Mouse (Mus musculus): ENCODE data around the gene Ankrd1.

The Ankrd1 gene

GRCm38 (mm10) chr19:36110465-36110864 is 9.4 kb downstream of the Ankrd1 start:
- in situ Hi-C loops (cut with MboI): no loop called here

GRCm38 (mm10) chr19:36109318-36109944 is 10.5 kb downstream of the Ankrd1 start:
- in situ Hi-C loops (cut with MboI): no loop called here

- in situ Hi-C loops (cut with MboI): no loop called here
These were observed 16.0 kb downstream of the Ankrd1 start for GRCm38 (mm10) chr19:36103909-36104308.

- in situ Hi-C loops (cut with MboI): no loop called here
These were observed 21.0 kb downstream of the Ankrd1 start for GRCm38 (mm10) chr19:36098916-36099315.

GRCm38 (mm10) chr19:36098265-36098664 is 21.6 kb downstream of the Ankrd1 start:
- in situ Hi-C loops (cut with MboI): no loop called here

- in situ Hi-C loops (cut with MboI): no loop called here
These were observed 22.7 kb downstream of the Ankrd1 start for GRCm38 (mm10) chr19:36097194-36097593.

- in situ Hi-C loops (cut with MboI): no loop called here
These were observed 29.1 kb downstream of the Ankrd1 start for GRCm38 (mm10) chr19:36090781-36091180.

GRCm38 (mm10) chr19:36083262-36084225 is 36.4 kb downstream of the Ankrd1 start, which contains the start of gene Rpp30:
Rpp30 (plus strand) TSS chr19:36083716.
- in situ Hi-C loops (cut with MboI): no loop called here

GRCm38 (mm10) chr19:36082606-36083261 is 37.2 kb downstream of the Ankrd1 start:
- in situ Hi-C loops (cut with MboI): no loop called here

- in situ Hi-C loops (cut with MboI): no loop called here
These were observed 56.9 kb downstream of the Ankrd1 start for GRCm38 (mm10) chr19:36062801-36063529.
